Mouse (Mus musculus) intestine, embryonic 15.5 days (tissue): ENCODE data around the gene Des. TPM values are rescaled to one million over a fixed set of nuclear protein-coding genes. Genes with fewer than 3 reads are reported as not detected.
A peak's percentile ranks its signal among the peaks of the same experiment; 100 is the strongest.

ENCODE experiments used
- ATAC-seq: fragments of 200-750 bp; cut with Nextera tagmentation; 2 replicates; pipeline ENCODE4 v1.8.0; 2017; ENCODE audit warnings: moderate TSS enrichment, moderate library complexity
- H3K27ac ChIP-seq: fragments of 300-500 bp; sonication (generic); 2 replicates; pipeline ENCODE4 v1.5.1; 2015; ENCODE audit warnings: mild to moderate bottlenecking, inconsistent platforms
- H3K27me3 ChIP-seq: fragments of 300-500 bp; sonication (generic); replicated peaks from 2 replicates; pipeline ENCODE4 v1.6.1; 2015; ENCODE audit warnings: inconsistent platforms
- H3K36me3 ChIP-seq: fragments of 300-500 bp; sonication (generic); 2 replicates; pipeline ENCODE4 v1.6.1; 2015; ENCODE audit warnings: inconsistent platforms
- H3K4me1 ChIP-seq: fragments of 300-500 bp; sonication (generic); replicated peaks from 2 replicates; pipeline ENCODE4 v1.6.1; 2015; ENCODE audit warnings: inconsistent platforms
- H3K4me2 ChIP-seq: fragments of 300-500 bp; sonication (generic); replicated peaks from 2 replicates; pipeline ENCODE4 v1.6.1; 2015; ENCODE audit warnings: mild to moderate bottlenecking, inconsistent platforms
- H3K4me3 ChIP-seq: fragments of 300-500 bp; sonication (generic); replicated peaks from 2 replicates; pipeline ENCODE4 v1.5.1; 2015; ENCODE audit warnings: inconsistent platforms
- H3K9ac ChIP-seq: fragments of 300-500 bp; sonication (generic); 2 replicates; pipeline ENCODE4 v1.6.1; 2015; ENCODE audit warnings: inconsistent platforms
- H3K9me3 ChIP-seq: fragments of 300-500 bp; sonication (generic); 2 replicates; pipeline ENCODE4 v1.6.1; 2016; ENCODE audit warnings: inconsistent platforms
- WGBS: fragments of 180-500 bp; shearing (Covaris S2); methylation state at CpG from one replicate; pipeline ENCODE4 v1.1.7; 2015; 5-methylcytosine and 5-hydroxymethylcytosine counted together
- polyA plus RNA-seq: library from polyadenylated mRNA; unstranded; fragments of >200 nt; fragmentation: Nextera tagmentation; extraction: Ambion mirVana; gene quantifications from 2 replicates; pipeline ENCODE4 v1.2.1, GENCODE M21; 2015

The Des gene
- polyA plus RNA-seq, 1 experiment from 2014 or later, result 105 TPM

DNA sequence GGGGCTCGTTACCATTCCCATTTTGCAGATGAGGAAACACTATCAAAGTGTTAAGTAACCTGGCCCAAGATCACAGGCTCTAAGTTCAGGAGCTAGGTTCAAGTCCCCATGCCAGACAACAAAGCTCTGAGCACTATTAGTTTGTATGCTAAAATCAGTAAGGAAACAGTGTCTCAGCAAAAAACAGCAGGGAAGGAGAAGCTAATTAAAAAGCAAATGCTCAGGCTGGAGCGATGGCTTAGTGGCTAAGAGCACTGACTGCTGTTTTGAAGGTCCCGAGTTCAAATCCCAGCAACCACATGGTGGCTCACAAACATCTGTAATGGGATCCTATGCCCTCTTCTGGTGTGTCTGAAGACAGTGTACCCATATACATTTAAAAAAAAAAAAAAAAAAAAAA, 52.1 kb downstream of the Des start:
- no peak overlapping the region for H3K27ac ChIP-seq

DNA sequence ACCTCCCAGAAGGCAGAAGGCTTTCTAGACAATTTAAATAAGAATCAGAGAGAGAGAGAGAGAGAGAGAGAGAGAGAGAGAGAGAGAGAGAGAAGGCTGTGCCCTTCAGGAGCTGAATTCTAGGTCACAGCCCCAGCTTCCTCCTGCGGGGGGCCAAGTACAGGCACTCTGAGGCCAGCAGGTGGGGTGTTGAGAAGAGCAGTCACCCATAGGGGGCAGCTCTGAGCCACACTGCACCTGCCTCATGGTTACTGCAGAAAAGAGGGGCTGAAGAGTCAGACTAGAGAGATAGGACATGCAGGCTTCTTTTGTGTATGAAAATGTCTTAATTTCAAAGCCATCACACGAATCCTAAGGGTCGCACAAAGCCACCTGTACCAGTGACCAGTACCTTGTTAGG, 53.6 kb downstream of the Des start:
- Histone ChIP-seq H3K4me1 (no peaks in the 10 kb centered on the region), H3K27me3 (no peaks in the 10 kb centered on the region), H3K9me3 (no peaks in the 10 kb centered on the region), H3K36me3 (no peaks in the 10 kb centered on the region), H3K9ac (no peak overlapping the region), H3K4me3 (no peak overlapping the region), H3K4me2 (no peak overlapping the region), H3K27ac (no peak overlapping the region)
- WGBS, result 69% methylated on average over 3 of the region's 3 CpGs
- peak; percentile 53; the same call in 1 of the 2 replicates for ATAC-seq

More for the DNA sequence above, 52.1 kb downstream of the Des start:
- no peaks in the 10 kb centered on the region for H3K9me3 ChIP-seq
- no peaks in the 10 kb centered on the region for H3K4me1 ChIP-seq
- WGBS, result 91% methylated on average over 3 of the region's 3 CpGs
- ATAC-seq, result no peak
- no peak overlapping the region for H3K9ac ChIP-seq
- no peak overlapping the region for H3K4me3 ChIP-seq
- no peaks in the 10 kb centered on the region for H3K27me3 ChIP-seq
- no peak overlapping the region for H3K4me2 ChIP-seq
- no peaks in the 10 kb centered on the region for H3K36me3 ChIP-seq

Other genes with a start within 250 kb of the Des start
- 8.7 and 9.7 TPM in 2 replicates for gene Nhej1, start 235.1 kb upstream of the Des start, polyA plus RNA-seq
- gene Slc23a3, start 226.4 kb upstream of the Des start, polyA plus RNA-seq, result 1.2 and 1.3 TPM in 2 replicates
- gene Cnppd1, start 217.6 kb upstream of the Des start, polyA plus RNA-seq, result 42.5 and 43.4 TPM in 2 replicates
- gene Retreg2, start 217.6 kb upstream of the Des start, polyA plus RNA-seq, result 49.5 and 51.1 TPM in 2 replicates
- gene Zfand2b, start 191.7 kb upstream of the Des start, polyA plus RNA-seq, result 45.6 and 45.7 TPM in 2 replicates
- 26.1 and 26.6 TPM in 2 replicates for gene Abcb6, start 179.9 kb upstream of the Des start, polyA plus RNA-seq
- 25.2 TPM in 2 replicates for gene Ankzf1, start 168.2 kb upstream of the Des start, polyA plus RNA-seq
- gene Atg9a, start 168.1 kb upstream of the Des start, polyA plus RNA-seq, result 27.6 and 28.3 TPM in 2 replicates
- 11.9 and 12.2 TPM in 2 replicates for gene Glb1l, start 149.5 kb upstream of the Des start, polyA plus RNA-seq
- 110 and 122 TPM in 2 replicates for gene Stk16, start 149.5 kb upstream of the Des start, polyA plus RNA-seq
- 122 and 131 TPM in 2 replicates for gene Tuba4a, start 140.5 kb upstream of the Des start, polyA plus RNA-seq
- gene A630095N17Rik, start 128.2 kb upstream of the Des start, polyA plus RNA-seq, result not detected in 2 replicates
- gene Dnajb2, start 123.9 kb upstream of the Des start, polyA plus RNA-seq, result 25.5 and 26.2 TPM in 2 replicates
- 3.2 and 3.6 TPM in 2 replicates for gene Ptprn, start 95.8 kb upstream of the Des start, polyA plus RNA-seq
- 12.7 and 13.8 TPM in 2 replicates for gene Resp18, start 81.9 kb upstream of the Des start, polyA plus RNA-seq
- 131 and 145 TPM in 2 replicates for gene Dnpep, start 42.3 kb upstream of the Des start, polyA plus RNA-seq
- 35.6 and 39.3 TPM in 2 replicates for gene Speg, start 15.0 kb downstream of the Des start, polyA plus RNA-seq
- 98.9 and 103 TPM in 2 replicates for gene Gmppa, start 75.6 kb downstream of the Des start, polyA plus RNA-seq
- gene Asic4, start 90.1 kb downstream of the Des start, polyA plus RNA-seq, result 2.6 and 2.7 TPM in 2 replicates
- 35.9 and 36.9 TPM in 2 replicates for gene Chpf, start 119.0 kb downstream of the Des start, polyA plus RNA-seq
- gene Tmem198, start 119.2 kb downstream of the Des start, polyA plus RNA-seq, result 2.2 and 2.4 TPM in 2 replicates
- 70.3 and 70.5 TPM in 2 replicates for gene Obsl1, start 146.1 kb downstream of the Des start, polyA plus RNA-seq
- gene Inha, start 146.7 kb downstream of the Des start, polyA plus RNA-seq, result 5.2 and 8.9 TPM in 2 replicates
- gene Stk11ip, start 161.2 kb downstream of the Des start, polyA plus RNA-seq, result 18.2 and 18.9 TPM in 2 replicates
- gene Slc4a3, start 185.9 kb downstream of the Des start, polyA plus RNA-seq, result 13.4 and 14.1 TPM in 2 replicates